Mouse (Mus musculus): ENCODE measurements around the gene 1700029P11Rik. TPM values are rescaled to one million over a fixed set of nuclear protein-coding genes. Genes with fewer than 3 reads are reported as not detected.

Gene 1700029P11Rik
- polyA plus RNA-seq, 1 experiment from 2014 or later = not detected

- Histone ChIP-seq H3K9me3 (ENCODE audit: control insufficient read depth, low read length) (no peaks in the 10 kb centered on the region), H3K36me3 (ENCODE audit: control insufficient read depth, insufficient read depth, low read length) (no peaks in the 10 kb centered on the region; the same call in 1 of the 2 replicates), H3K27ac (ENCODE audit: low read depth, low read length) (no peak overlapping the region), H3K27me3 (replicated peaks; ENCODE audit: control insufficient read depth, insufficient read depth, low read length) (no peaks in the 10 kb centered on the region), H3K4me3 (ENCODE audit: low read depth, low read length) (no peak overlapping the region), H3K9ac (ENCODE audit: low read depth, low read length) (no peak overlapping the region), H3K4me2 (no peak overlapping the region), H3K4me1 (replicated peaks; ENCODE audit: control insufficient read depth, insufficient read depth, low read length) (peaks cover 6% of the 10 kb centered on the region)
- 94% methylated on average over 9 of the region's 9 CpGs for WGBS
- no peak for DNase-seq (ENCODE audit: low spot score)
- no peak for ATAC-seq (replicated peaks; ENCODE audit: low FRiP score)
These were observed 26.2 kb upstream of the 1700029P11Rik start for GRCm38 (mm10) chr15:81954151-81954583.

DNA sequence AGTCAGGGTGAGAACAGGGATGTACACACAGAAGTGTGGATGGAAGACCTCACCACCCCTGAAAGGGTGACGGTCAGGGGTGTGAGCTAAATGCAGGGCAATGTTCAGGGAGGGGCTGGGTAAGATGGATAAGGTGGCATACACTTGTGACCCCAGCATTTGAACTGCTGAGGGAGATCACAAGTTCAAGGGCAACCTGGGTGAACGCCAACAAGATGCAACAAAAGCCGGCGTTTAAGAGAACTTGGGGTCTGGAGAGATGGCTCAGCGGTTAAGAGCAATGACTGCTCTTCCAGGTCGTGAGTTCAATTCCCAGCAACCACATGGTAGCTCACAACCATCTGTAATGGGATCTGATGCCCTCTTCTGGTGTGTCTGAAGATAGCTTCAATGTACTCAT, 25.6 kb upstream of the 1700029P11Rik start:
- H3K36me3 ChIP-seq (ENCODE audit: control insufficient read depth, insufficient read depth, low read length) = no peaks in the 10 kb centered on the region; the same call in 1 of the 2 replicates
- no peak overlapping the region for H3K9ac ChIP-seq (ENCODE audit: low read depth, low read length)
- ATAC-seq (replicated peaks; ENCODE audit: low FRiP score) = no peak
- no peak overlapping the region for H3K4me2 ChIP-seq
- H3K9me3 ChIP-seq (ENCODE audit: control insufficient read depth, low read length) = no peaks in the 10 kb centered on the region
- no peak overlapping the region for H3K4me3 ChIP-seq (ENCODE audit: low read depth, low read length)
- WGBS = 90% methylated on average over 6 of the region's 6 CpGs
- no peak overlapping the region for H3K27ac ChIP-seq (ENCODE audit: low read depth, low read length)
- peaks cover 5% of the 10 kb centered on the region for H3K4me1 ChIP-seq (replicated peaks; ENCODE audit: control insufficient read depth, insufficient read depth, low read length)
- H3K27me3 ChIP-seq (replicated peaks; ENCODE audit: control insufficient read depth, insufficient read depth, low read length) = no peaks in the 10 kb centered on the region
- DNase-seq (ENCODE audit: low spot score) = no peak

GRCm38 (mm10) chr15:81955414-81955813, 24.9 kb upstream of the 1700029P11Rik start:
- 93% methylated on average over 15 of the region's 15 CpGs for WGBS
- no peaks in the 10 kb centered on the region for H3K27me3 ChIP-seq (replicated peaks; ENCODE audit: control insufficient read depth, insufficient read depth, low read length)
- no peak overlapping the region for H3K27ac ChIP-seq (ENCODE audit: low read depth, low read length)
- H3K4me2 ChIP-seq = no peak overlapping the region
- ATAC-seq (replicated peaks; ENCODE audit: low FRiP score) (no peak), DNase-seq (ENCODE audit: low spot score) (no peak)
- no peaks in the 10 kb centered on the region for H3K9me3 ChIP-seq (ENCODE audit: control insufficient read depth, low read length)
- H3K4me1 ChIP-seq (replicated peaks; ENCODE audit: control insufficient read depth, insufficient read depth, low read length) = peaks cover 5% of the 10 kb centered on the region
- H3K4me3 ChIP-seq (ENCODE audit: low read depth, low read length) = no peak overlapping the region
- H3K36me3 ChIP-seq (ENCODE audit: control insufficient read depth, insufficient read depth, low read length) = no peaks in the 10 kb centered on the region; the same call in 1 of the 2 replicates
- no peak overlapping the region for H3K9ac ChIP-seq (ENCODE audit: low read depth, low read length)

GRCm38 (mm10) chr15:81956457-81956856, 23.9 kb upstream of the 1700029P11Rik start:
- Histone ChIP-seq H3K4me2 (no peak overlapping the region), H3K9me3 (ENCODE audit: control insufficient read depth, low read length) (no peaks in the 10 kb centered on the region), H3K9ac (ENCODE audit: low read depth, low read length) (no peak overlapping the region), H3K27me3 (replicated peaks; ENCODE audit: control insufficient read depth, insufficient read depth, low read length) (no peaks in the 10 kb centered on the region), H3K4me1 (replicated peaks; ENCODE audit: control insufficient read depth, insufficient read depth, low read length) (peaks cover 5% of the 10 kb centered on the region), H3K27ac (ENCODE audit: low read depth, low read length) (no peak overlapping the region), H3K4me3 (ENCODE audit: low read depth, low read length) (no peak overlapping the region), H3K36me3 (ENCODE audit: control insufficient read depth, insufficient read depth, low read length) (no peaks in the 10 kb centered on the region; the same call in 1 of the 2 replicates)
- 54% methylated on average over 8 of the region's 8 CpGs for WGBS
- DNase-seq (ENCODE audit: low spot score) = no peak
- ATAC-seq (replicated peaks; ENCODE audit: low FRiP score) = no peak

DNA sequence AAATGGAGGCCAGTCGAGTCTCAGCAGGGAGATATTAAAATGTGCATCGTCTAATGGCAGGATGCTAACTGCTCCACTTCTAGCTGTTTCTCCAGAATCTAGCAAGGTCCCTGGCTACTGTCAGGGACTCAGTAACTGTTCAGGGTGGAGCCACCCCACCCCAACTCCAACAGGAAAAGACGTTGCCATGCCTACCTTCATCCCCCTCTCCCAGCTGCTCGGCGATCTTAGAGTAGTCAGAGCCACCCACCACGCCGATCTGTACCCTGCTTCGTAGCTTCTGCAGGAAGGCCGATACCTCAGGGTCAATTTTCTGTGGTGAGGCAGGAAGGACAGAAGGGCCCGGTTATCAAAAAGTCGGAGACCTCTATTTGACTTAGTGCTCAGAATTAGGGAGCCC, 22.7 kb upstream of the 1700029P11Rik start:
- H3K27me3 ChIP-seq (replicated peaks; ENCODE audit: control insufficient read depth, insufficient read depth, low read length) = no peaks in the 10 kb centered on the region
- peaks cover 5% of the 10 kb centered on the region for H3K4me1 ChIP-seq (replicated peaks; ENCODE audit: control insufficient read depth, insufficient read depth, low read length)
- H3K36me3 ChIP-seq (ENCODE audit: control insufficient read depth, insufficient read depth, low read length) = no peaks in the 10 kb centered on the region; the same call in 1 of the 2 replicates
- no peak for DNase-seq (ENCODE audit: low spot score)
- no peak for ATAC-seq (replicated peaks; ENCODE audit: low FRiP score)
- WGBS = 83% methylated on average over 11 of the region's 11 CpGs
- H3K4me2 ChIP-seq = no peak overlapping the region
- H3K4me3 ChIP-seq (ENCODE audit: low read depth, low read length) = no peak overlapping the region
- no peak overlapping the region for H3K9ac ChIP-seq (ENCODE audit: low read depth, low read length)
- H3K27ac ChIP-seq (ENCODE audit: low read depth, low read length) = no peak overlapping the region
- H3K9me3 ChIP-seq (ENCODE audit: control insufficient read depth, low read length) = no peaks in the 10 kb centered on the region

DNA sequence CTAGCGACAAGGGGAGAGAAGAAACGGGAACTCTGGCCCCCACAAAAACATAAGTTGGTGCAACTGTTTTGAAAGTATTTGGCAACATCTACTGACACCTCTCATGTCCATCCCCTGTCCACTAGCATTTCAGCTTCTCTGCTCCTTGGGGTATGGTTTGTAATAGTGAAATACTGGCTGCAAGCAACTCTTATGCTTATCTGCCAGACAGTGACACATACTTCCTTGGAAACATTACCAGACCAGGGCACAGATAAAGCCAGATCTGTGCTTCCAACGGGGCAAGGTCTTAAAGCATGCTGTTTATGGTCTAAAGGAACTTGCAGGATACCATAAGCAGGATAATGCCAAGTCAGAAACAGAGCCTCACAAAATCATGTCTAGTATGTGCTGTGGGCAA, 21.4 kb upstream of the 1700029P11Rik start:
- WGBS = 65% methylated on average over 3 of the region's 3 CpGs
- DNase-seq (ENCODE audit: low spot score) = no peak
- H3K27ac ChIP-seq (ENCODE audit: low read depth, low read length) = no peak overlapping the region
- peak overlapping the region; percentile 100; the same call in 1 of the 2 replicates for H3K4me2 ChIP-seq
- H3K36me3 ChIP-seq (ENCODE audit: control insufficient read depth, insufficient read depth, low read length) = no peaks in the 10 kb centered on the region; the same call in 1 of the 2 replicates
- no peak for ATAC-seq (replicated peaks; ENCODE audit: low FRiP score)
- peaks cover 5% of the 10 kb centered on the region for H3K4me1 ChIP-seq (replicated peaks; ENCODE audit: control insufficient read depth, insufficient read depth, low read length)
- no peaks in the 10 kb centered on the region for H3K9me3 ChIP-seq (ENCODE audit: control insufficient read depth, low read length)
- H3K27me3 ChIP-seq (replicated peaks; ENCODE audit: control insufficient read depth, insufficient read depth, low read length) = no peaks in the 10 kb centered on the region
- H3K9ac ChIP-seq (ENCODE audit: low read depth, low read length) = no peak overlapping the region; the same call in 1 of the 2 replicates
- H3K4me3 ChIP-seq (ENCODE audit: low read depth, low read length) = no peak overlapping the region

GRCm38 (mm10) chr15:81960171-81961077, 19.9 kb upstream of the 1700029P11Rik start, which contains the start of gene Pmm1:
TSS of gene Pmm1 (minus strand) at chr15:81960930.
- ATAC-seq (replicated peaks; ENCODE audit: low FRiP score) = peak; percentile 97
- H3K27me3 ChIP-seq (replicated peaks; ENCODE audit: control insufficient read depth, insufficient read depth, low read length) = no peaks in the 10 kb centered on the region
- peak within 1 kb of the TSS; percentile 76 for H3K9ac ChIP-seq (ENCODE audit: low read depth, low read length)
- WGBS = under 1% methylated on average over 77 of the region's 77 CpGs
- H3K4me3 ChIP-seq (ENCODE audit: low read depth, low read length) = peak within 1 kb of the TSS; percentile 72
- no peaks in the 10 kb centered on the region for H3K9me3 ChIP-seq (ENCODE audit: control insufficient read depth, low read length)
- DNase-seq (ENCODE audit: low spot score) = peak; percentile 100
- peak within 1 kb of the TSS; percentile 100 for H3K4me2 ChIP-seq
- H3K4me1 ChIP-seq (replicated peaks; ENCODE audit: control insufficient read depth, insufficient read depth, low read length) = peaks cover 5% of the 10 kb centered on the region
- no peaks in the 10 kb centered on the region for H3K36me3 ChIP-seq (ENCODE audit: control insufficient read depth, insufficient read depth, low read length)
- H3K27ac ChIP-seq (ENCODE audit: low read depth, low read length) = peak within 1 kb of the TSS; percentile 79; the same call in 1 of the 2 replicates

- DNase-seq (ENCODE audit: low spot score) (no peak), ATAC-seq (replicated peaks; ENCODE audit: low FRiP score) (peak; percentile 57)
- H3K9me3 ChIP-seq (ENCODE audit: control insufficient read depth, low read length) = no peaks in the 10 kb centered on the region
- H3K4me3 ChIP-seq (ENCODE audit: low read depth, low read length) = peak overlapping the region; percentile 72
- H3K27ac ChIP-seq (ENCODE audit: low read depth, low read length) = no peak overlapping the region; the same call in 1 of the 2 replicates
- H3K4me1 ChIP-seq (replicated peaks; ENCODE audit: control insufficient read depth, insufficient read depth, low read length) = peaks cover 5% of the 10 kb centered on the region
- no peaks in the 10 kb centered on the region for H3K27me3 ChIP-seq (replicated peaks; ENCODE audit: control insufficient read depth, insufficient read depth, low read length)
- peak overlapping the region; percentile 100 for H3K4me2 ChIP-seq
- WGBS = under 1% methylated on average over 8 of the region's 8 CpGs
- H3K36me3 ChIP-seq (ENCODE audit: control insufficient read depth, insufficient read depth, low read length) = no peaks in the 10 kb centered on the region
- 0 out of 2 replicates have a peak overlapping the region, but pooled peaks have one; percentile 76 for H3K9ac ChIP-seq (ENCODE audit: low read depth, low read length)
These were observed 19.3 kb upstream of the 1700029P11Rik start for GRCm38 (mm10) chr15:81961078-81961451.

Data from liver, embryonic 11.5 days (tissue).